Mouse (Mus musculus) regulatory T cell (primary cell): ENCODE measurements around the gene Doc2g.
"Not testable (repeated sequence)": the region's sequence is repeated elsewhere in the genome, so short reads cannot be mapped to it uniquely, and the experiment has no call there.

Source experiments
- in situ Hi-C: fragments of 300-600 bp; cut with MboI, MseI; formaldehyde crosslinking; loops from one replicate; pipeline ENCODE4 v1.15.1; 2025; ENCODE audit warnings: high pct_unique_total_duplicates

Doc2g gene

DNA sequence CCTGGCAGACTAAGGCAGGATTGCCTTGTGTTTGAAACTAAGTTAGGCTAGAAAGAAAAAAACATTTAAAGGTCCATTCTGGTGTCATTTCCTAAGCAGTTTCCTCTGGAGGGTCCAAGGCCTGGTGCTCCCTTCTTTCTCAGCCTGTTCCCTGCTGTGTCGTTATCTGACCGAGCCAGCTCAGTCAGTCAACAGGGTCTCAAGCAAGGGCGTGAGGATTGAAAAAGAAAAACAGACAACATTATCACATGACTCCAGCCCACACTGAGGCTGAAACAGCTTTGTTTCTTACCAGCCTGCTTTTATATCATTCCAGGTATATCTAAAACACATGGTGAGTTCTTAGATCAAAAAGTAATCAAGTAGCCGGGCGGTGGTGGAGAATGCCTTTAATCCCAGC, 12.5 kb downstream of the Doc2g start:
- in situ Hi-C loops: no loop called here

DNA sequence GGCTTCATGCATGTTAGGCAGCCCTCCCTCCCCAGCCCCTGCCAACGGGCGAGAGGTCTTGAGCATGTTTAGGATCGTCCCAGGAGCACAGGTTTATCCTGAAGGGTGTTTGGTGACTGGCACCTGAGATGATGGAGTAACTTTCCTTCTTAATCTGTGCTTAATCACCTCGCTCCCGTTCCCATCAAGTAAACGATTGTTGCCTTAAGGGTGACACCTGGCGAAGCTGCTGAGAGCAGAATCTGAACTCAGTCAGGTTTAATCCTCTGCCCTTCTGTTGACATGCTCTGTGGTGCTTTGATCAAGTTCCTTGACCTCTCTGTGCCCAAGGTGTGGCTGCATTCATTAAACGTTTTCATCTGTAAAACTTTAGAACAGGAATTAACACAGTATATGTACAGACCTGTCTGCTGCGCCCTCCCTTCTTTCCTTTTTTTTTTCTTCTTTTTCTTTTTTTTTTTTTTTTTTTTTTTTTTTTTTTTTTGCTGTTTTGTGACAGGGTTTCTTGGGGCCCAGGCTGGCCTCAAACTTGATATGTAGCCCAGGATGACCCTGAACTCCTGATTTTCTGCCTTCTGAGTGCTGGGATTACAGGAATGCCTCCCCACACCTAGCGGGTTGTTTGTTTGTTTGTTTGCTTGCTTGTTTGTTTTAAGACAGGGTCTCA, 14.9 kb downstream of the Doc2g start:
- in situ Hi-C loops: no loop called here

DNA sequence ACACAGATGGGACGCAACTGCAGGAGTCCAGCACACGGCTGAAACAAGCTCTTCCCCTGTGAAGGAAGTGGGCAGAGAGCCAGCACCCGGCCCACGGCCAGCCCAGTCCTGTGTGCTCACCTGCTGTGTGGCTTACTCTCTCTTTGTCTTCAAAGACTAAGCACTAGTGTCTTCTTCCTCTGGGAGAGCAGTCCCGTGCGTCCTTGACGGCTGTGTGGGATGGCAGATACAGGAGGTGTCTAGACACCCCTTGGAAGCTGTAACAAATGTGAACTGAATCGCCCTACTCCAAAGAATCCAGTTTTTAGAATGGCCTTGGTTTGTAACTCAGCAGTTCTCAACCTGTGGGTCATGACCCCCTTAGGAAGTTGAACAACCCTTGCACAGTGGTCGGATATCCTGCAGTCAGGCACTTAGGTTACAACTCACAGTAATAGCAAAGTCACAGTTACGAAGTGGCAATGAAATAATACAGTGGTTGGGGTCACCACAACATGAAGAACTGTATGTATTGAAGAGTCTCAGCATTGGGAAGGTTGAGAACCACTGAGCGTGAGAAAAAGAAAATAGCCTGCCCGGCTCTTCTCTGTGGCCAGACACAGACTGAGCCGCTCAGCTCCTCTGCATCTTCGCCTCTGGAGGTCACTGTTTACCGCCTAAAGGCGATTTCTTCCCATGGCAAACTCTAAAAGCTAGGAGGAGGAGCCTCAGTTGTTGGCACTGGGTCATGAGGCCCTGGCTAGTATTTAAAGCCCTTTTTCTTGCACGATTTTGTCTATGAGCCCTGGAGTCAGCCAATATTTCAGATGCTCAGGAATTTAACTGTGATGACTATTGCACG, 15.8 kb downstream of the Doc2g start:
- in situ Hi-C loops: no loop called here

DNA sequence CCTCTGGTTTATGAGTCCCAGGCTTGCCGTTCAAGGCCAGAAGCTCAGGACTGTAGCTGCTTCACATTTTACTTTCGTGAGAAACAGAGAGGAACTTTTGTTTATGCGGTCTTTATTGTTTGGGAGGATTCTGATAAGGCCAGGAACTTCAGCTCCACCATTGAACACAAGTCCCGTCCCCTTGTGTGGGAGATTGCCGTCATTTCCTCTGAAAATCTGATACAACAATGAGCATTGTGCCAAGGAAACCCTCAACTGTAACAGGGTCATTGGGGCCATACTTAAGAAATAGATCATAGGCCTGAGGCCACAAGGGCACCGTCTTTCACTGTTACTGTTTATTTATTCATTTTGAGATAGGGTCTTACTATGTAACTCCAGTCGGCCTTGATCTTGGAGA, 20.1 kb downstream of the Doc2g start:
- in situ Hi-C loops: no loop called here

DNA sequence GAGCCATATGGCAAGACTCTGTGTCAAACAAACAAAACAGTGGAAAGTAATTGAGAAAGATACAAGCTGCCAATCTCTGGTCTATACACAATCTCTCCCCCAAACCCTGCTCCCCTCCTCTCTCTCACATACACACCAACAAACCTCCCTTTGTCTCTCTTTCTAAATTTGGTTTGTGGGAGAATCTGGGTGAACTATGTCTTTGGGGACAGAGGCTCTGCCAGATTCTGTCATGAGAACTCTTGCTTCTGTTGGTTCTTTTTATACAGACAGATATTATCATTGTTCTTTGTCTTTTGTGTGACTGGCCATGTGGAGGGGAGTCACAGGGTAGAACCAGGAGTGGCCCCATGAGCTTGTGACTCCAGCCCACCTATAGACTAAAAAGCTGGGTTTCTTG, 24.5 kb downstream of the Doc2g start:
- in situ Hi-C loops: no loop called here

DNA sequence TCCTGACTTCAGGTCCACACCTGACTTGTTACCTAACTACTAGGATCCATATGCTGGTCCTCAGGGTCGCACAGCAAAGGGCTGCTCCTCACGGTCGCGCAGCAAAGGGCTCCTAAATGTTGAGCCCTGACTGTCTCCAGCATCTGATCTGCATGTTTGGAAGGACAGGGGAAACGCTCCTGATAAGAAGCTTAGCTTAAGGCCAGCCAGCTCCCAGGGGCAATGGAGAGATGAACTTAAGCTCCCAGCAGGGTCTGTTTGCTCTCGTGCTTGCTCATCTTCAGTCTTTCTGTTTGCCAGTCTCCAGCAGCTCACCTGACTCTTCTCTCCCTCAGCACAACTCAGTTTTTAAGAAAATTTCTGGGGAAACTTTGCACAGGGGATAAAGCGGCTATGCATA, 29.6 kb downstream of the Doc2g start:
- in situ Hi-C loops: no loop called here

DNA sequence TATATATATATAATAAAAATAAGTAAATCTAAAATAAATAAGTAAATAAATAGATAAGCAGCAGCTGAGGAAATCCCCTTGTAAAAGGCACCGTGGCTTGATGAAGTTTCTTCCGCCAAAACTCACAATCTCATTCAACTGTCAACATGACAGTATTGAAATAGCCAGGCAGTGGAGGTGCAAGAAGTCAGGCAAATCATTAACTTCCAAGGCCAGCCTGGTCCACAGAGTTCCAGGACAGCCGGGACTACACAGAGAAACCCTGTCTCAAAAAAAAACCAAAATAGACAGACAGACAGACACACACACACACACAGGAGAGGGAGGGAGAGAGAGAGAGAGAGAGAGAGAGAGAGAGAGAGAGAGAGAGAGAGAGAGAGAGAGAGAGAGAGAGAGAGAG, 30.2 kb downstream of the Doc2g start:
- in situ Hi-C loops: no loop called here

DNA sequence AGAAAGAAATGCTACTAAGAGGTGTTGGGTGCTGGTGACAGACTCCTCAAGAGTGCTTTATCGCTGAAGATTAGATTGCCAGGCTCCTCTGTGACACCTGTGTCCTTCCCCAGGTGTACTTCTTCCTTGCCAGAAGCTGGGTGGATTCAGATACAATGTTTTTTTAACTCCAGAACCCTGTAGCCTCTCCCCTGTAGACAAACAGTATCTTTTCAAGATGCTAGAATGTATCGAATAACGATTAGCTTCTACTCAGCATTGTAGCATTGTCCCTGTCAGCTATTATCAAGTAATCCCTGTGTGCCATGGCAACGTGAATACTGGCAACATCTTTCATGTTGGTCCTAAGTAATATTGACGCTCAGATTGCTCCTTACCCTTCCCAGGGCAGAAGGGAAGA, 30.6 kb downstream of the Doc2g start:
- in situ Hi-C loops: no loop called here

DNA sequence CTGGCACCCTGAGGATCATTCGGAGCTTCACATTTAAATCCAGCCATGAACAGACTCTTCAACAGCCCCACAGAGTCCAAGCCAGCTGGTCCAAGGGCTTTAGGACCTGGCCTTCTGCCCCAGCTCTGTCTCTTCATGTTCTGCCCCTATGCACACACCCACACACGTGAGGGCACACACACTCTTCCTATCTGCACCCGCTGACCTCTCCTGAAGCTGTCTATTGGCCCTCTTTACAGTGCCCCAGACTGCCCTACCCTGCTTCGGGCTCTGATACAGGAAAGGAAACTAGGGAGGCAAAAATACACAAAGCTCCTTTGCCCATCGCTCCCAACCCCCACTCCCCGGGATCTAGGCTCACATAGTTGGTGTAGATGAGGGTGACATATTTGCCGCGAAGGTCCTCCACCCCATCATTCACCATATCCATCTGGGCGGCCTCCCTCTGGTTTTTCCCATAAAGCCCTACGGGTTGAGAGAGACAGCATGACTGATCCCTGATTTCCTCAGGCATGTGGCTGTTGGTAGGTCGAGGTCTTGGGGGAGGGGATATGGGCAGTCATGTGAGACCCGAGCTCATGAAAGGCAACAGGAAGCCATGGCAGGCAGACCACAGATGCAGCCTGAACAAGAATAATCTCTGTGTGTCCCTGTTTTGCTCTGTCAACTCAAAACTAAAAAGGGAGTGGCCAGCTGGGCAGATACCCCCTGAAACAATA, 33.4 kb downstream of the Doc2g start:
- in situ Hi-C loops: no loop called here

DNA sequence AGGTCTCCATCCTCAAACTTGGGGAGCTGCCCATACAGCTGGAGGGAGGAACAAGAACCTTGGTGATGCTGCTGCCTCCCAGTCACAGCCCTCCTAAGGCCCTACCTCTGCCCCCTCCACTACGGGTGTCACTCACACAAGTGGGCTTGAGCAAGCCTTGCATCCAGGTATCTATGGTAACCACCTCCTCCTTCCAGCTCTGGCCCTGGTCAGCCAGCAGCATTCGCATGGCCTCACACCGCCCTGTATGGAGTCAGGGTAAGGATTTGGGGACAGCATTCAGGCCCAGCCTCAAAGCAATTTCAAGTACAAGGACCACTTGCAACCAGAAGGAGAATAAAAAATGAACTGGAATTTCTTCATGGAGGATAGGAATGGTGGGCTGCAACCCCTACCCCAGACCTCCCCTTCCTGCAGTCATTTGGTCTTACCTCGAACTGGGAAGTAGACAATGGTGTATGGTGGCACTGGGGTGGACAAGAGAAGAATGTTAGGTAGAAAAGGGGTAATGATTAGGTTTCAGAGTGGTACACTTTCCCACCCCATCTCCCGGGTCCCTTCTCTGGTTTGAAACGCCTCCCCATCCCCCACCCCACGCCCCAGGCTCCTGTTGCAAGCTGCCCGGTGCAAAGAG, 34.2 kb downstream of the Doc2g start:
- in situ Hi-C loops: not testable (repeated sequence)

DNA sequence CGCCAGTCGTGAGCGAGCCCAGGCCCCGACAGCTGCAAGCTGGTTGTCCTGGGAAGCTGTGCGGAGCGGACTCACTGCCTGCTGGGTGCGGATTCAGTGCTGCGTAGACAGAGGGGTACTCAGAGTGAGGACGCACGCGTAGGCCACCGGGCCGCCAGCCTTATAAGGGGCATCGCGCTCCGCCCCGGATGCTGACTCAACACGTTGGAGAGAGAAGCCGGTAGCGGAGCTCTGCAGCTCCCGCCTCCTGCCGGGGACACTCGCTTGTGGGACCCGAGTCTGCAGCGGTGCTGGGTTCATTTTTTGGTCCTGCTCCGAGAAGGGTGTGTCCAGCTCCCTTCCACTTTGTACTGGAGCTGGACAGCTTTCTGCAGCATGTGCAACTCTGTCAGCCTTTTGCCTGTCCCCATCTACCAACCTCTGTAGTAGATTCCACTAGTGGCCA, 34.7 kb downstream of the Doc2g start, which contains the start of gene Gstp1:
Gene Gstp1, minus strand, starts transcription at position 198 of the 445 bp plus-strand sequence.
- in situ Hi-C loops: no loop called here

DNA sequence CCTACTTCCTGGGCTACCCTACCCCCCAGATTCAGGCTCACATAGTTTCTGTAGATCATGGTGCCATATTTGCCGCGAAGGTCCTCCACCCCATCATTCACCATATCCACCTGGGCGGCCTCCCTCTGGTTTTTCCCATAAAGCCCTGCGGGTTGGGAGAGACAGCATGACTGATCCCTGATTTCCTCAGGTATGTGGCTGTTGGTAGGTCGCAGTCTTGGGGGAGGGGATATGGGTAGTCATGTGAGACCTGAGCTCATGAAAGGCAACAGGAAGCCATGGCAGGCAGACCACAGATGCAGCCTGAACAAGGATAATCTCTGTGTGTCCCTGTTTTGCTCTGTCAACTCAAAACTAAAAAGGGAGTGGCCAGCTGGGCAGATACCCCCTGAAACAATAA, 37.8 kb downstream of the Doc2g start:
- in situ Hi-C loops: not testable (repeated sequence)

DNA sequence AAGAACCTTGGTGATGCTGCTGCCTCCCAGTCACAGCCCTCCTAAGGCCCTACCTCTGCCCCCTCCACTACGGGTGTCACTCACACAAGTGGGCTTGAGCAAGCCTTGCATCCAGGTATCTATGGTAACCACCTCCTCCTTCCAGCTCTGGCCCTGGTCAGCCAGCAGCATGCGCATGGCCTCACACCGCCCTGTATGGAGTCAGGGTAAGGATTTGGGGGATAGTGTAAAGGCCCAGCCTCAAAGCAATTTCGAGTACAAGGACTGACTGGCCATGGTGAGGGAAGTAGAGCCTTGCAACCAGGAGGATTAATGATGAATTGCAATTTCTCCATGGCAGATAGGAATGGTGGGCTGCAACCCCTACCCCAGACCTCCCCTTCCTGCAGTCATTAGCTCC, 38.4 kb downstream of the Doc2g start:
- in situ Hi-C loops: not testable (repeated sequence)

DNA sequence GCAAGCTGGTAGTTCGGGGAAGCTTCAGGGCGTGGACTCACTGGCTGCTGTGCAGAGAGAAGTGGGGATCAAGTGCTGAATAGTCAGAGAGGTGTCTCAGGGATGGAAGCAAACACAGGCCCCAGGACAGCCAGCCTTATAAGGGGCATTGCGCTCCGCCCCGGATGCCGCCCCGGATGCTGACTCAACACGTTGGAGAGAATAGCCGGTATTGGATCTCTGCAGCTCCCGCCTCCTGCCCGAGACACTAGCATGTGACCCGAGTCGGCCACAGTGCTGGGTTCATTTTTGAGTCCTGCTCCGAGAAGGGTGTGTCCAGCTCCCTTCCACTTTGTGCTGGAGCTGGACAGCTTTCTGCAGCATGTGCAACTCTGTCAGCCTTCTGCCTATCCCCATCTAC, 39.0 kb downstream of the Doc2g start:
- in situ Hi-C loops: no loop called here

DNA sequence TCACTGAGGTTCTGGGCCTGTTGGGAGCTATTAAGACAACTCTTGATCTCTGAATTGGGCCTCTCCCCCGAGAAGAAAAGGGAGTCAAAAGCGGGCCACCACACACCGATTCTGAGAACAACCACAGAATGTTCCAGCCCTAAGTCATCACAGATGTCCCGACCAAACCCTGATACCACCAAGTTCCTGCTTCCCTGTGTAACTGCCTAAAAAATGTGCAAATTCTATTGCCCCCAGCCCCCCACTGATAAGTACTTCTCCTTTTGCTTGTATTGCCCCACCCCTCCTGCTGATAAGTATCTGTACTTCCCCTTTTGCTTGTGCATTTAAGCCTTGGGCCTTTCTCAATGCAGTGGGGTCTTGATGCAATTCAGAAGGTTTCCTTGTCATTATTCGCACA, 41.0 kb downstream of the Doc2g start:
- in situ Hi-C loops: not testable (repeated sequence)

DNA sequence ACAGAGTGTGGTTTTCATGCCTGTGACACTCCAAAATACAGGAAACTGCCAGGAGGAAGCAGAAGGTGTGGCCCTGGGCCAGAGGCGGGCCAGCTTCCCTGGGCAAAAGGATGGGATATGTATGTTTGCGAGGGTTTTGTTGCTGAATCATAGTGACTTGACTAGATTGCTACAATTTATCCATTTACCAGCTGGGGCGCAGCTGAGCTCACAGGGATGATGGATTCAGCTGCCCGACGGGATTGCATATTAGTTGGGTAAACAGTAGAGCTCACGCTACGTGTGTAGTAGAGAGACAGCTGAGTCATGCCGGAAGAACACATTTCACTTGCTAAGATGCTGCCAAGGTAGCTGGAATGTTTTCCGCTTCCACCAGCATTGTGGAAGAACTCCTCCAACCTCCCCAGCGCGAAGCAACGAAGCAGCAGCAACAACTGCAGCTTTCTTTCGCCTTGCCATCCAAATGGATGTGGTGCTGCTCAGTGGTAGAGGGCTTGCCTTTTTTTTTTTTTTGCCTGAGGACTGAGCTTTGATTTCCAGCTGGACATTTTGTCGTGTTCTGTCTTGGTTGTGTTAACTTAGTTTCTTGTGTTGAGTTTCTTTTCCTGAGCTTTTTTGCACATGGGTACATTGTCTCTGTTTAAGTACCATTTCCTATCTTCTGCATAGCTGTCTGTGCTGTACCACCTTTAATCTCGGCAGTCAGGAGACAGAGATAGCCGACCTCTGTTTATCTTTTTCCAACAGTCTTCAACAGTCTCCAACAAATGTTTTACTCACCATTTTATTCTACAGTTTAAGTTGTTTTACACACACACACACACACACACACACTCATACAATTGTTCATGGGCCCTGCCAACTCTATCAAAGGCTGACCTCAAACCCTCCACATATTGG, 43.1 kb downstream of the Doc2g start, which contains the start of gene Gstp2:
Gene Gstp2, minus strand, starts transcription at position 58 of the 900 bp plus-strand sequence.
- in situ Hi-C loops: no loop called here

DNA sequence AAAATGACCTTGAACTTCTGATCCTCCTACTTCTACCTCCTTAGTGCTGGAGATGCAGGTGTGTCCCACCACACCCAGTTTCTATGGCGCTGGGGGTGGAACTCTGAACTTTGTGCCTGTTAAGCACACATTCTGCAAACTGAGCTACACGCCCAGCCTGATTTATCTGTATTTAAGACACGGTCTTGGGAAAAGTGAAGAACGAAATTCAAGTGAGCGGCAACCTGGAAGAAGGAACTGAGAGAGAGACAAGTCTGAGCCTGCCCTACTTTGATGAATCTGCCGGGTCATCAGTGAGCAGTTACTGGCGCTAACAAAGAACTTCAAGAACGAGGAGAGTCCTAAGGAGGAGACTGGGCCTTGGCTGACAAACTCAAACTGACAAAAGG, 43.7 kb downstream of the Doc2g start:
- in situ Hi-C loops: no loop called here

DNA sequence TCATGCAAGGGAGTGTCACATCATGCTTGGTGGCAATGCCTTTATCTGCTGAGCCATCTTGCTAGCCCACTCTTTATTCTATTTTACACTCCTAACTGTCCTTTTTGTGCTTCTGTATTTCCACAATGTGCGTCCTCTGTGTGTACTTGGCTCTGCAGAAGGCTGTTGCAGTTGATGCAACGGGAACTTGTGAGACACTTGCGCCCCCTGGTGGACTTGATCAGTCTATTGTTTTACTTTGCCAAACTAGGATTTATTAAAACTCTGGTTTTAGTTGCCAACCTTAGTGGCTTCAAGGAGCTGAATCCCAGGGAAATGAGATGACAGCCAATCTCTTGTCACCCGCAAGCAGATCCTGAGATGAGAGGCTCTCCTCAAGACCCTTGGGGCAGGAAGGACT, 44.7 kb downstream of the Doc2g start:
- in situ Hi-C loops: no loop called here

DNA sequence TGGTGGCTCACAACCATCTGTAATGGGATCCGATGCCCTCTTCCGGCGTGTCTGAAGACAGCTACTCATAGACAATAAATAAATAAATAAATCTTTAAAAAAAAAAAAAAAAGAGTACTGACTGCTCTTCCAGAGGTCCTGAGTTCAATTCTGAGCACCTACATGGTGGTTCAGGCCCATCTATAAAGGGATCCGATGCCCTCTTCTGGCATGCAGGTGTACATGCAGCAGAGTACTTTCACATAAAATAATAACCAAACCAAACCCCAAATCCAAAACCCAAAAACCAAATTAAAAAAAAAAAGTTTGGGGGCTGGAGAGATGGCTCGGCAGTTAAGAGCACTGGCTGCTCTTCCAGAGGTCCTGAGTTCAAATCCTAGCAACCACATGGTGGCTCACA, 46.0 kb downstream of the Doc2g start:
- in situ Hi-C loops: not testable (repeated sequence)

DNA sequence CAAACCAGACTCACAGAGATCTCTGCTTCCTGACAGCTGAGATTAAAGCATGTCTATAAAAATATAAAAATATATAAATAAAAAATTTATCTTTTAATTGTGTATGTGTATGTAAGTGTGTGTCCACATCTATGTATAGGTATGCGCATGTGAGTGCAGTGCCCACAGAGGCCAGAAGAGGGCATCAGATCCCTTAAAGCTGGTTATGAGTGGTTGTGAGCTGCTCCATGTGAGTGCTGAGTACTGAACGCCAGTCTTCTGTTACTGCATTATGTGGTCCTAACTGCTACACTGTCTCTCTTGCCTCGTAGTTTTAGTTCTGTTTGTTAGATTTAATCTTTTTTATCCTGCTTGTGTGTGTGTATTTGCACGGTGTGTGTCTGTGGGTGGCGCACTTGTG, 47.9 kb downstream of the Doc2g start:
- in situ Hi-C loops: no loop called here
